Mouse (Mus musculus): ENCODE data around the gene Il33.

DNA sequence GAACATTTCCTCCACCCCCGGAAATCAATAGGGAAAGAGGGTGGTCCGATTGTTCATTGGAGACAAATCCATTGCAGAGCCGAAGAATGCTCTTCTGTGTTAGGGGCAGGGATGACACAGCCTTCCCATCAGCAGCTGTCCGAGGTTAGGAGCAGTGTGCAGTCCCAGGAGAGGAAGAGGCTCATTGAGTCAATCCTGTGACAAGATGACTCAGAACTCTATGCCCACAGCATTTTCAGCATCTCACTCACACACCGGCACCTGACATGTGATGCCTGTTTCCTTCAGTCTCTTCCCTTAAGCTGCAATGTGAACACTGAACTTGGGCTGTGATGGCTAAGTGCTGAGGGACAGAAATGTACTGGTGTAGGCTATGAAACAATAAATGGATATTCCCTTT, 7.5 kb upstream of the Il33 start:
- TF ChIP-seq CTCF (conservative IDR thresholded peaks at IDR 0.05; ENCODE audit: low read length) (no peak), NANOG (IDR thresholded peaks at IDR 0.05; ENCODE audit: borderline replicate concordance, low read length) (no peak), POU5F1 (IDR thresholded peaks at IDR 0.05; ENCODE audit: borderline replicate concordance, low read length) (no peak)

Data from E14TG2a.4 (cell line).